Mouse (Mus musculus) frontal cortex, postnatal 10 days (tissue): Measurements from ENCODE around the gene Gm3043.
"Not testable (repeated sequence)": the region's sequence is repeated elsewhere in the genome, so short reads cannot be mapped to it uniquely, and the experiment has no call there.

Source experiments
- DNase-seq, 2 experiments: peaks; one replicate each; pipeline ENCODE4 v3.0.0; 2022; ENCODE audit warnings: low spot score in 2 of 2, mixed read lengths in 1 of 2

The Gm3043 gene

DNA sequence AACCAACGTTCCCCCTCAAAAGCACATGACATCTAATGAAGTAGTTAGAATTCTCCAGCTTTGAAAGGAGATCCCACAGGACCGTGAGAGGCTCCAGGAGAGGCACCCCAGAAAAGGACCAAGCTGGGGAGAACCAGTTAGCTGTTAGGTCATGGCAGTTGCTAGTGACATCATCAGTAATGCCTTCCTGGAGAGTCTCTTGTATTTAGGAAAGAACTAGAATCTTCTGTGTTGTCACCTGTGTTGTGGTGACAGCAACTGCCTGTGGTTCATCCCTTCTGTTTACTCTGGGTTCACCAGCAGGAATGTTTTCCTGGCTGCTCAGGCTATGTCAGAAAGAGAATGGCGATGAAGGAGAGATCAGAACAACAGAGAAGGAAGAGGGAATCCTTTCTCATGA is at the start of gene Gm3043:
Gene Gm3043, plus strand, starts transcription at position 301 of the 400 bp plus-strand sequence.
- not testable (repeated sequence) for DNase-seq

DNA sequence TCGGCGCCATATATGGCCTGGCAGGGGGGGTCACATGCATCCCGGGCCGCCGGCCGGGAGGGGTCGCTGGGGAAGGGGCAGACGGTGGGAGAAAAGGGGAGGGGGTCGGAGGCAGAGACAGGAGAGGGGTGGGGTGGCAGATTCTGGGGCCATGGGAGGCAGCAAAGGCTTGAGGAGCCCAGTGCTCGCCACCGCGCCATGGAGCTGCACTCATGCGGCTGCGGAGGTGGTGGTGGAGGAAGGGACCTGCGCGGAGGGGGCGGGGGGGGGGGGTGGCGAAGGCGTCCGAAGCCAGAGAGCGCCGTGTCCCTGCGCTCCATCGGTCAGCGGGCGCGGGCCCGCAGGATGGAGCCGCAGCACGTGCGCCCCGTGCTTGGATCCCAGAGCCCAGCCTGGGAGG is 36.9 kb upstream of the Gm3043 start, which contains the start of gene Gm3020:
Gene Gm3020, plus strand, starts transcription at position 301 of the 400 bp plus-strand sequence.
- DNase-seq, result not testable (repeated sequence)
